Mouse (Mus musculus) testis, adult 2 months (tissue): ENCODE results near the gene Mon1a.

Experiments used
- CTCF ChIP-seq: fragments of 200-500 bp; IDR thresholded peaks from 2 replicates; pipeline ENCODE4 v1.5.1; 2012; ENCODE audit warnings: low read depth, mild to moderate bottlenecking, inconsistent platforms, low read length, moderate library complexity; ENCODE audit not compliant: control insufficient read depth, insufficient read depth, insufficient replicate concordance
- POLR2A ChIP-seq: fragments of 200-500 bp; IDR thresholded peaks from 2 replicates; pipeline ENCODE4 v1.6.1; 2012; ENCODE audit warnings: low read depth, mild to moderate bottlenecking, inconsistent platforms, low read length, moderate library complexity; ENCODE audit not compliant: control insufficient read depth

- no peak for TF ChIP-seq CTCF
- no peak for TF ChIP-seq POLR2A
Measured at GRCm38 (mm10) chr9:107932221-107932620, 44.3 kb downstream of the Mon1a start.
